Mouse (Mus musculus) intestine, embryonic 14.5 days (tissue): ENCODE measurements at regions not wholly inside any gene's neighbourhood (a gene's known extent, or its start where the extent isn't known, plus 50 kb on each side); places are given as distances from the start of the nearest gene placed in this dataset.

Source experiments
- ATAC-seq: fragments of 200-750 bp; cut with Nextera tagmentation; replicated peaks from 2 replicates; pipeline ENCODE4 v1.8.0; 2017; ENCODE audit warnings: low read depth, moderate number of reproducible peaks, moderate TSS enrichment, moderate library complexity; ENCODE audit not compliant: low FRiP score, low TSS enrichment
- DNase-seq: peaks from one replicate; pipeline ENCODE4 v3.0.0-alpha.2; 2018; ENCODE audit warnings: low spot score
- H3K27ac ChIP-seq: fragments of 300-500 bp; sonication (generic); 2 replicates; pipeline ENCODE4 v1.5.1; 2014; ENCODE audit warnings: low read depth, mild to moderate bottlenecking, control low read depth
- H3K27me3 ChIP-seq: fragments of 300-500 bp; sonication (generic); replicated peaks from 2 replicates; pipeline ENCODE4 v1.6.1; 2014; ENCODE audit warnings: low read length, control low read depth; ENCODE audit not compliant: control insufficient read depth, insufficient read depth
- H3K36me3 ChIP-seq: fragments of 300-500 bp; sonication (generic); 2 replicates; pipeline ENCODE4 v1.6.1; 2014; ENCODE audit warnings: low read length, control low read depth; ENCODE audit not compliant: control insufficient read depth, insufficient read depth
- H3K4me1 ChIP-seq: fragments of 300-500 bp; sonication (generic); replicated peaks from 2 replicates; pipeline ENCODE4 v1.6.1; 2014; ENCODE audit warnings: low read length, control low read depth, mixed read lengths; ENCODE audit not compliant: control insufficient read depth, insufficient read depth
- H3K4me2 ChIP-seq: fragments of 300-500 bp; sonication (generic); 2 replicates; pipeline ENCODE4 v1.6.1; 2014; ENCODE audit warnings: low read length
- H3K4me3 ChIP-seq: fragments of 300-500 bp; sonication (generic); 2 replicates; pipeline ENCODE4 v1.5.1; 2014; ENCODE audit warnings: low read depth, low read length, control low read depth, mixed read lengths
- H3K9ac ChIP-seq: fragments of 300-500 bp; sonication (generic); 2 replicates; pipeline ENCODE4 v1.6.1; 2014; ENCODE audit warnings: mild to moderate bottlenecking, low read length
- H3K9me3 ChIP-seq: fragments of 300-500 bp; sonication (generic); 2 replicates; pipeline ENCODE4 v1.6.1; 2016; ENCODE audit warnings: low read length, control low read depth; ENCODE audit not compliant: control insufficient read depth
- WGBS: fragments of 180-500 bp; shearing (Covaris S2); extraction: QIAGEN DNeasy Blood & Tissue Kit; methylation state at CpG from one replicate; pipeline ENCODE4 v1.1.7; 2014; 5-methylcytosine and 5-hydroxymethylcytosine counted together

- no peak overlapping the region for H3K9ac ChIP-seq
- H3K4me2 ChIP-seq = no peak overlapping the region
- no peaks in the 10 kb centered on the region for H3K9me3 ChIP-seq
- no peaks in the 10 kb centered on the region for H3K4me1 ChIP-seq
- DNase-seq (no peak), ATAC-seq (no peak)
- no peaks in the 10 kb centered on the region for H3K36me3 ChIP-seq
- 26% methylated on average over 2 of the region's 2 CpGs for WGBS
- no peak overlapping the region for H3K4me3 ChIP-seq
- H3K27ac ChIP-seq = no peak overlapping the region
- H3K27me3 ChIP-seq = no peaks in the 10 kb centered on the region
These were observed 152.1 kb downstream of the Rybp start for GRCm38 (mm10) chr6:100135177-100135576.

- no peaks in the 10 kb centered on the region for H3K27me3 ChIP-seq
- H3K9me3 ChIP-seq = no peaks in the 10 kb centered on the region
- H3K4me3 ChIP-seq = no peak overlapping the region
- no peak overlapping the region for H3K4me2 ChIP-seq
- DNase-seq (no peak), ATAC-seq (no peak)
- H3K4me1 ChIP-seq = no peaks in the 10 kb centered on the region
- H3K27ac ChIP-seq = no peak overlapping the region
- H3K36me3 ChIP-seq = no peaks in the 10 kb centered on the region
- WGBS = 85% methylated on average over 9 of the region's 9 CpGs
- no peak overlapping the region for H3K9ac ChIP-seq
These were observed 153.3 kb downstream of the Rybp start for GRCm38 (mm10) chr6:100133970-100134369.

GRCm38 (mm10) chr6:100132916-100133600 lies 154.2 kb downstream of the Rybp start:
- Histone ChIP-seq H3K36me3 (no peaks in the 10 kb centered on the region), H3K4me2 (no peak overlapping the region), H3K4me1 (0 out of 2 replicates have a peak, but pooled peaks cover under 1% of the 10 kb centered on the region), H3K9ac (no peak overlapping the region), H3K4me3 (no peak overlapping the region), H3K27ac (no peak overlapping the region), H3K9me3 (no peaks in the 10 kb centered on the region), H3K27me3 (no peaks in the 10 kb centered on the region)
- 33% methylated on average over 4 of the region's 4 CpGs for WGBS
- ATAC-seq = no peak
- DNase-seq = no peak

GRCm38 (mm10) chr6:100127221-100128143 lies 159.8 kb downstream of the Rybp start:
- 37% methylated on average over 15 of the region's 15 CpGs for WGBS
- H3K9ac ChIP-seq = no peak overlapping the region
- ATAC-seq (peak; percentile 63), DNase-seq (peak; percentile 80)
- no peak overlapping the region for H3K27ac ChIP-seq
- H3K27me3 ChIP-seq = no peaks in the 10 kb centered on the region
- no peak overlapping the region for H3K4me3 ChIP-seq
- H3K36me3 ChIP-seq = no peaks in the 10 kb centered on the region
- H3K9me3 ChIP-seq = no peaks in the 10 kb centered on the region; the same call in 1 of the 2 replicates
- no peak overlapping the region for H3K4me2 ChIP-seq
- H3K4me1 ChIP-seq = peaks cover 11% of the 10 kb centered on the region; the same call in 1 of the 2 replicates

- no peak overlapping the region for H3K9ac ChIP-seq
- DNase-seq (no peak), ATAC-seq (no peak; the same call in 1 of the 2 replicates)
- no peak overlapping the region for H3K27ac ChIP-seq
- H3K9me3 ChIP-seq = no peaks in the 10 kb centered on the region; the same call in 1 of the 2 replicates
- no peaks in the 10 kb centered on the region for H3K27me3 ChIP-seq
- no peak overlapping the region for H3K4me3 ChIP-seq
- H3K36me3 ChIP-seq = no peaks in the 10 kb centered on the region
- no peak overlapping the region for H3K4me2 ChIP-seq
- H3K4me1 ChIP-seq = peaks cover 11% of the 10 kb centered on the region; the same call in 1 of the 2 replicates
- WGBS = 50% methylated on average over 8 of the region's 8 CpGs
These were observed 160.5 kb downstream of the Rybp start for GRCm38 (mm10) chr6:100126736-100127135.

- no peaks in the 10 kb centered on the region for H3K36me3 ChIP-seq
- ATAC-seq = no peak
- H3K9me3 ChIP-seq = no peaks in the 10 kb centered on the region; the same call in 1 of the 2 replicates
- peaks cover 11% of the 10 kb centered on the region; the same call in 1 of the 2 replicates for H3K4me1 ChIP-seq
- no peak overlapping the region for H3K4me2 ChIP-seq
- 72% methylated on average over 3 of the region's 3 CpGs for WGBS
- DNase-seq = no peak
- no peak overlapping the region for H3K4me3 ChIP-seq
- H3K27ac ChIP-seq = no peak overlapping the region
- H3K9ac ChIP-seq = no peak overlapping the region
- H3K27me3 ChIP-seq = no peaks in the 10 kb centered on the region
These were observed 161.0 kb downstream of the Rybp start for GRCm38 (mm10) chr6:100126326-100126725.

- no peak for ATAC-seq
- H3K36me3 ChIP-seq = no peaks in the 10 kb centered on the region
- H3K27ac ChIP-seq = no peak overlapping the region
- no peak overlapping the region for H3K9ac ChIP-seq
- H3K4me2 ChIP-seq = no peak overlapping the region
- WGBS = 47% methylated on average over 6 of the region's 6 CpGs
- H3K4me1 ChIP-seq = no peaks in the 10 kb centered on the region; the same call in 1 of the 2 replicates
- no peak overlapping the region for H3K4me3 ChIP-seq
- H3K9me3 ChIP-seq = no peaks in the 10 kb centered on the region; the same call in 1 of the 2 replicates
- no peak for DNase-seq
- H3K27me3 ChIP-seq = no peaks in the 10 kb centered on the region
These were observed 166.0 kb downstream of the Rybp start for GRCm38 (mm10) chr6:100121240-100121639.

- Histone ChIP-seq H3K27ac (no peak overlapping the region), H3K4me1 (no peaks in the 10 kb centered on the region; the same call in 1 of the 2 replicates), H3K4me2 (no peak overlapping the region), H3K9me3 (no peaks in the 10 kb centered on the region; the same call in 1 of the 2 replicates), H3K4me3 (no peak overlapping the region), H3K9ac (no peak overlapping the region), H3K27me3 (no peaks in the 10 kb centered on the region), H3K36me3 (no peaks in the 10 kb centered on the region)
- WGBS = 71% methylated on average over 16 of the region's 16 CpGs
- ATAC-seq (no peak), DNase-seq (no peak)
These were observed 167.0 kb downstream of the Rybp start for GRCm38 (mm10) chr6:100120017-100120944.
